Mouse (Mus musculus) brain, adult 2 months (tissue): ENCODE data around the gene Tbk1.

Experiments used
- DNase-seq: peaks from one replicate; pipeline ENCODE4 v3.0.0; 2011; ENCODE audit warnings: low read depth, low spot score

Tbk1 gene

GRCm38 (mm10) chr10:121586675-121587370, at the start of gene Tbk1:
Tbk1 (minus strand) TSS chr10:121586787.
- DNase-seq, result peak; percentile 97

GRCm38 (mm10) chr10:121636276-121636675, 49.7 kb upstream of the Tbk1 start:
- no peak for DNase-seq

GRCm38 (mm10) chr10:121634159-121634558, 47.6 kb upstream of the Tbk1 start:
- DNase-seq, result no peak

- no peak for DNase-seq
Measured at GRCm38 (mm10) chr10:121628561-121629040, 42.0 kb upstream of the Tbk1 start.

- DNase-seq, result no peak
Measured at GRCm38 (mm10) chr10:121627216-121627852, 40.7 kb upstream of the Tbk1 start.

GRCm38 (mm10) chr10:121626186-121626882, 39.7 kb upstream of the Tbk1 start, which contains the start of gene Xpot:
Xpot (minus strand) TSS chr10:121626332.
- peak; percentile 99 for DNase-seq

GRCm38 (mm10) chr10:121625407-121626185, 39.0 kb upstream of the Tbk1 start:
- DNase-seq, result peak; percentile 38

- no peak for DNase-seq
Measured at GRCm38 (mm10) chr10:121625006-121625405, 38.4 kb upstream of the Tbk1 start.

- no peak for DNase-seq
Measured at GRCm38 (mm10) chr10:121623670-121624069, 37.1 kb upstream of the Tbk1 start.

GRCm38 (mm10) chr10:121622431-121622830, 35.8 kb upstream of the Tbk1 start:
- no peak for DNase-seq

- no peak for DNase-seq
Measured at GRCm38 (mm10) chr10:121615935-121616334, 29.3 kb upstream of the Tbk1 start.

- DNase-seq, result no peak
Measured at GRCm38 (mm10) chr10:121615146-121615870, 28.7 kb upstream of the Tbk1 start.

GRCm38 (mm10) chr10:121613570-121613969, 27.0 kb upstream of the Tbk1 start:
- peak; percentile 20 for DNase-seq

GRCm38 (mm10) chr10:121612448-121612847, 25.9 kb upstream of the Tbk1 start:
- DNase-seq, result no peak

- no peak for DNase-seq
Measured at GRCm38 (mm10) chr10:121611587-121611986, 25.0 kb upstream of the Tbk1 start.

- DNase-seq, result no peak
Measured at GRCm38 (mm10) chr10:121608177-121608576, 21.6 kb upstream of the Tbk1 start.

GRCm38 (mm10) chr10:121604632-121605344, 18.2 kb upstream of the Tbk1 start:
- DNase-seq, result no peak

GRCm38 (mm10) chr10:121603556-121603955, 17.0 kb upstream of the Tbk1 start:
- no peak for DNase-seq

GRCm38 (mm10) chr10:121601272-121601671, 14.7 kb upstream of the Tbk1 start:
- DNase-seq, result no peak

GRCm38 (mm10) chr10:121596580-121596979, 10.0 kb upstream of the Tbk1 start:
- DNase-seq, result peak; percentile 55
